Mouse (Mus musculus) forebrain, embryonic 12.5 days (tissue): ENCODE measurements around the gene Psmb6. TPM values are rescaled to one million over a fixed set of nuclear protein-coding genes. Genes with fewer than 3 reads are reported as not detected.

ENCODE experiments used
- polyA plus RNA-seq: library from polyadenylated mRNA; unstranded; fragments of >200 nt; fragmentation: Nextera tagmentation; extraction: Ambion mirVana; gene quantifications from 2 replicates; pipeline ENCODE4 v1.2.1, GENCODE M21; 2016

Gene Psmb6
- polyA plus RNA-seq, 1 experiment from 2014 or later, result 788 TPM

Other genes with a start within 250 kb of the Psmb6 start
- gene Alox12e, start 202.7 kb upstream of the Psmb6 start, polyA plus RNA-seq, result not detected in 2 replicates
- 0.08 and 0.34 TPM in 2 replicates for gene Alox15, start 173.3 kb upstream of the Psmb6 start, polyA plus RNA-seq
- 40.3 and 46.2 TPM in 2 replicates for gene Pelp1, start 115.3 kb upstream of the Psmb6 start, polyA plus RNA-seq
- gene Arrb2, start 92.7 kb upstream of the Psmb6 start, polyA plus RNA-seq, result 36.9 and 40.5 TPM in 2 replicates
- 32.1 and 32.5 TPM in 2 replicates for gene Med11, start 73.4 kb upstream of the Psmb6 start, polyA plus RNA-seq
- gene Zmynd15, start 65.9 kb upstream of the Psmb6 start, polyA plus RNA-seq, result 0.35 and 0.43 TPM in 2 replicates
- gene Cxcl16, start 65.4 kb upstream of the Psmb6 start, polyA plus RNA-seq, result 0.74 and 1.0 TPM in 2 replicates
- 0.35 and 0.49 TPM in 2 replicates for gene Tm4sf5, start 20.1 kb upstream of the Psmb6 start, polyA plus RNA-seq
- gene Vmo1, start 10.8 kb upstream of the Psmb6 start, polyA plus RNA-seq, result not detected in 2 replicates
- gene Gltpd2, start 6.2 kb upstream of the Psmb6 start, polyA plus RNA-seq, result not detected in 2 replicates
- not detected in 2 replicates for gene Gm40193, start 7.6 kb downstream of the Psmb6 start, polyA plus RNA-seq
- gene Pld2, start 14.7 kb downstream of the Psmb6 start, polyA plus RNA-seq, result 3.4 and 4.0 TPM in 2 replicates
- 15.3 and 17.4 TPM in 2 replicates for gene Mink1, start 37.5 kb downstream of the Psmb6 start, polyA plus RNA-seq
- not detected in 2 replicates for gene 4930544D05Rik, start 90.5 kb downstream of the Psmb6 start, polyA plus RNA-seq
- not detected in 2 replicates for gene Chrne, start 93.8 kb downstream of the Psmb6 start, polyA plus RNA-seq
- 0.23 and 0.33 TPM in 2 replicates for gene Gp1ba, start 113.8 kb downstream of the Psmb6 start, polyA plus RNA-seq
- gene Rnf167, start 121.9 kb downstream of the Psmb6 start, polyA plus RNA-seq, result 85.1 and 96.1 TPM in 2 replicates
- gene Slc25a11, start 122.1 kb downstream of the Psmb6 start, polyA plus RNA-seq, result 139 and 141 TPM in 2 replicates
- 1,070 and 1,131 TPM in 2 replicates for gene Pfn1, start 129.3 kb downstream of the Psmb6 start, polyA plus RNA-seq
- 9.0 and 9.7 TPM in 2 replicates for gene Eno3, start 131.8 kb downstream of the Psmb6 start, polyA plus RNA-seq
- gene Spag7, start 144.0 kb downstream of the Psmb6 start, polyA plus RNA-seq, result 144 and 149 TPM in 2 replicates
- gene Camta2, start 162.7 kb downstream of the Psmb6 start, polyA plus RNA-seq, result 12.6 and 13.9 TPM in 2 replicates
- gene Inca1, start 174.8 kb downstream of the Psmb6 start, polyA plus RNA-seq, result 0.55 and 0.96 TPM in 2 replicates
- 1.7 and 3.2 TPM in 2 replicates for gene Kif1c, start 175.2 kb downstream of the Psmb6 start, polyA plus RNA-seq
- 10.7 and 11.4 TPM in 2 replicates for gene Zfp3, start 238.8 kb downstream of the Psmb6 start, polyA plus RNA-seq